Mouse (Mus musculus) CH12.LX (cell line): ENCODE measurements around the gene Nop2. TPM values are rescaled to one million over a fixed set of nuclear protein-coding genes. Genes with fewer than 3 reads are reported as not detected.

Experiments
- DNase-seq: peaks from one replicate; pipeline ENCODE4 v3.0.0-alpha.2; 2013; ENCODE audit errors: extremely low read depth
- H3K27ac ChIP-seq: 2 replicates; pipeline ENCODE4 v1.5.1; 2012; ENCODE audit warnings: low read depth, mild to moderate bottlenecking, control low read depth, moderate library complexity; ENCODE audit not compliant: insufficient read depth
- H3K27me3 ChIP-seq: replicated peaks from 2 replicates; pipeline ENCODE3; 2012; ENCODE audit warnings: inconsistent platforms
- H3K36me3 ChIP-seq, 2 experiments: replicated peaks in 1 of 2; 2 replicates each; pipeline versions ENCODE3 to v1.6.1; 2012; ENCODE audit warnings: inconsistent platforms in 1 of 2, low read length in 1 of 2, mild to moderate bottlenecking in 1 of 2, mixed read lengths in 1 of 2, moderate library complexity in 1 of 2; ENCODE audit not compliant: control insufficient read depth in 1 of 2, insufficient read depth in 1 of 2
- H3K4me1 ChIP-seq, 2 experiments: 2 replicates each; pipeline ENCODE4 v1.6.1; 2012; ENCODE audit warnings: inconsistent platforms in 1 of 2, moderate library complexity in 1 of 2; ENCODE audit not compliant: insufficient read depth in 2 of 2, control insufficient read depth in 1 of 2
- H3K4me2 ChIP-seq: 2 replicates; pipeline ENCODE4 v1.6.1; 2012; ENCODE audit warnings: low read depth, mild to moderate bottlenecking, control low read depth; ENCODE audit not compliant: poor library complexity, insufficient read depth, severe bottlenecking
- H3K4me3 ChIP-seq, 3 experiments: fragments of 150-350 bp in 1 of 3; sonication (generic) in 1 of 3; replicated peaks in 1 of 3; 2 replicates each; pipeline versions ENCODE3 to v1.5.1; 2011 to 2012; ENCODE audit warnings: low read depth in 2 of 3, low read length in 2 of 3, mild to moderate bottlenecking in 2 of 3, moderate library complexity in 2 of 3, control low read depth in 1 of 3, improper control_type of control experiment in 1 of 3, inconsistent platforms in 1 of 3, mixed read lengths in 1 of 3; ENCODE audit not compliant: poor library complexity in 1 of 3
- H3K79me2 ChIP-seq: replicated peaks from 2 replicates; pipeline ENCODE4 v1.6.1; 2012; ENCODE audit warnings: mild to moderate bottlenecking, moderate library complexity; ENCODE audit not compliant: control insufficient read depth, poor library complexity, insufficient read depth, severe bottlenecking; ENCODE audit errors: extremely low read depth
- H3K9ac ChIP-seq: 2 replicates; pipeline ENCODE4 v1.6.1; 2012; ENCODE audit warnings: low read depth, mild to moderate bottlenecking, control low read depth, moderate library complexity; ENCODE audit not compliant: insufficient read depth
- H3K9me3 ChIP-seq: replicated peaks from 2 replicates; pipeline ENCODE3; 2012; ENCODE audit warnings: low read length, inconsistent platforms, mixed read lengths
- BHLHE40 ChIP-seq: IDR thresholded peaks from 2 replicates; pipeline ENCODE4 v1.6.1; 2011; ENCODE audit warnings: mild to moderate bottlenecking, low read depth, low read length, improper control_type of control experiment
- ELF1 ChIP-seq: IDR thresholded peaks from 2 replicates; pipeline ENCODE4 v1.6.1; 2014; ENCODE audit warnings: low read depth, mild to moderate bottlenecking, inconsistent platforms, low read length, improper control_type of control experiment
- EP300 ChIP-seq: IDR thresholded peaks from 2 replicates; pipeline ENCODE4 v1.6.1; 2011; ENCODE audit warnings: low read length, improper control_type of control experiment
- ETS1 ChIP-seq: conservative IDR thresholded peaks from 2 replicates; pipeline ENCODE4 v1.6.1; 2012; ENCODE audit warnings: low read depth, mild to moderate bottlenecking, inconsistent platforms, low read length, improper control_type of control experiment, moderate library complexity
- HCFC1 ChIP-seq: IDR thresholded peaks from 2 replicates; pipeline ENCODE4 v1.6.1; 2012; ENCODE audit warnings: low read depth, mild to moderate bottlenecking, inconsistent platforms, low read length, improper control_type of control experiment
- IRF4 ChIP-seq: IDR thresholded peaks from 2 replicates; pipeline ENCODE4 v1.6.1; 2014; ENCODE audit warnings: low read depth, mild to moderate bottlenecking, inconsistent platforms, low read length, improper control_type of control experiment
- JUN ChIP-seq: IDR thresholded peaks from 2 replicates; pipeline ENCODE4 v1.6.1; 2011; ENCODE audit warnings: low read depth, mild to moderate bottlenecking, low read length, improper control_type of control experiment, moderate library complexity; ENCODE audit not compliant: insufficient read depth
- KAT2A ChIP-seq: IDR thresholded peaks from 2 replicates; pipeline ENCODE4 v1.6.1; 2012; ENCODE audit warnings: low read length, improper control_type of control experiment, inconsistent platforms; ENCODE audit not compliant: insufficient replicate concordance
- MAFK ChIP-seq: IDR thresholded peaks from 2 replicates; pipeline ENCODE4 v1.6.1; 2011; ENCODE audit warnings: low read length, improper control_type of control experiment; ENCODE audit not compliant: insufficient replicate concordance
- MAX ChIP-seq: IDR thresholded peaks from 2 replicates; pipeline ENCODE4 v1.6.1; 2011; ENCODE audit warnings: low read length, improper control_type of control experiment
- MAZ ChIP-seq: IDR thresholded peaks from 2 replicates; pipeline ENCODE4 v1.6.1; 2012; ENCODE audit warnings: low read depth, mild to moderate bottlenecking, inconsistent platforms, low read length, improper control_type of control experiment, moderate library complexity
- MEF2A ChIP-seq: IDR thresholded peaks from 2 replicates; pipeline ENCODE4 v1.6.1; 2014; ENCODE audit warnings: low read depth, mild to moderate bottlenecking, inconsistent platforms, low read length, improper control_type of control experiment, borderline replicate concordance
- MXI1 ChIP-seq: IDR thresholded peaks from 2 replicates; pipeline ENCODE4 v1.6.1; 2011; ENCODE audit warnings: mild to moderate bottlenecking, low read depth, low read length, improper control_type of control experiment
- MYC ChIP-seq: IDR thresholded peaks from 2 replicates; pipeline ENCODE4 v1.6.1; 2011; ENCODE audit warnings: low read depth, mild to moderate bottlenecking, improper control_type of control experiment, low read length
- NELFE ChIP-seq: IDR thresholded peaks from 2 replicates; pipeline ENCODE4 v1.6.1; 2011; ENCODE audit warnings: low read depth, low read length, improper control_type of control experiment
- NRF1 ChIP-seq: IDR thresholded peaks from 2 replicates; pipeline ENCODE4 v1.6.1; 2014; ENCODE audit warnings: low read depth, mild to moderate bottlenecking, inconsistent platforms, low read length, improper control_type of control experiment, moderate library complexity
- POLR2A ChIP-seq: IDR thresholded peaks from 2 replicates; pipeline ENCODE4 v1.6.1; 2011; ENCODE audit warnings: low read depth, mild to moderate bottlenecking, improper control_type of control experiment, low read length
- RAD21 ChIP-seq: IDR thresholded peaks from 2 replicates; pipeline ENCODE4 v1.6.1; 2011; ENCODE audit warnings: low read depth, mild to moderate bottlenecking, low read length, improper control_type of control experiment, moderate library complexity
- RCOR1 ChIP-seq: conservative IDR thresholded peaks from 2 replicates; pipeline ENCODE4 v1.6.1; 2012; ENCODE audit warnings: low read depth, mild to moderate bottlenecking, inconsistent platforms, low read length, improper control_type of control experiment
- SIN3A ChIP-seq: IDR thresholded peaks from 2 replicates; pipeline ENCODE4 v1.6.1; 2012; ENCODE audit warnings: low read length, improper control_type of control experiment, inconsistent platforms
- SMC3 ChIP-seq: IDR thresholded peaks from 2 replicates; pipeline ENCODE4 v1.6.1; 2011; ENCODE audit warnings: low read depth, low read length, improper control_type of control experiment
- TBP ChIP-seq: conservative IDR thresholded peaks from 2 replicates; pipeline ENCODE4 v1.6.1; 2011; ENCODE audit warnings: low read depth, low read length, improper control_type of control experiment
- TCF12 ChIP-seq: IDR thresholded peaks from 2 replicates; pipeline ENCODE4 v1.6.1; 2014; ENCODE audit warnings: low read depth, mild to moderate bottlenecking, inconsistent platforms, low read length, improper control_type of control experiment
- USF2 ChIP-seq: conservative IDR thresholded peaks from 2 replicates; pipeline ENCODE4 v1.6.1; 2011; ENCODE audit warnings: low read depth, low read length, improper control_type of control experiment
- ZC3H11A ChIP-seq: IDR thresholded peaks from 2 replicates; pipeline ENCODE4 v1.6.1; 2012; ENCODE audit warnings: low read depth, mild to moderate bottlenecking, inconsistent platforms, low read length, improper control_type of control experiment
- ZMIZ1 ChIP-seq: IDR thresholded peaks from 2 replicates; pipeline ENCODE4 v1.6.1; 2012; ENCODE audit warnings: low read depth, mild to moderate bottlenecking, inconsistent platforms, low read length, improper control_type of control experiment
- dilution Hi-C: fragments of 300-500 bp; cut with MboI; formaldehyde crosslinking; loops from 2 replicates; pipeline ENCODE4 v1.14.3; 2020; ENCODE audit warnings: low sequenced_read_pairs; ENCODE audit not compliant: extremely low pct_unique_long_range_greater_than_20kb, extremely low pct_ligation_motif_present
- in situ Hi-C: fragments of 300-500 bp; cut with MboI; formaldehyde crosslinking; loops from 3 replicates; pipeline ENCODE4 v1.14.3; 2019; ENCODE audit warnings: low sequenced_read_pairs, low pct_ligation_motif_present, low pct_unique_long_range_greater_than_20kb, mixed read lengths
- polyA plus RNA-seq: library from polyadenylated mRNA; unstranded; fragments of >175 nt; gene quantifications from 2 replicates; pipeline ENCODE4 v1.2.1, GENCODE M21; 2012; ENCODE audit warnings: low read depth; ENCODE audit not compliant: insufficient read length
- total RNA-seq, 2 experiments: library from RNA; depleted of rRNA; stranded (reverse); fragments of 300-350 nt in 1 of 2; fragments of >200 nt in 1 of 2; gene quantifications; 2 replicates each; pipeline ENCODE4 v1.2.3; 2012 to 2014

Gene Nop2
- total and polyA plus RNA-seq, 3 experiments: 128 to 175 (median 154) TPM

DNA sequence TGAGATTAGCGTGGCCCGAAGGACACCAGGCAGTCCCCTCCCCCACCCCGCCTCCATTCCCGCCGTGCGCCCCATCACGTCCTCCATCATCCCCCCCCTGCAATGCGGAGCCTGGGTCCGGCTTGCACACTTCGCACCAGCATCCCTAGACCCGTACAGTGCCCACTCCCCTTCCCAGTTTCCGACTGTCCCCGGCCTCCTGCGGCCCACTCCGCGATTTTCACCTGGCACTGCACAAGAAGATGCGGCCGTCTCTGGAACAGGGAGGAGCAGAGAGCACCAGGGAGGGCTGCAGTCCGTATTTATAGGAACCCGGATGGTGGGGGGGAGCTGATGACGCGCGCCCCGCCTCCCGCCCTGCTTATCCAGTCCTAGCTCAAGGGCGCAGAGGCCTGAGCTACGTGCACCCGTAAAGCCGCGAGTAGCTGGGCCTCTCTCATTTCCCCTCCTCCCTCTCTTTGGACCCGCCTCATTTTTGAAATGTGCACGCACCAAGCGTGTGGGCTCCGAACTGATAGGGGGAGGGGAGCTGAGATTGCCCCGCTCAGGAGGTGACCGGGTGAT, 33.7 kb downstream of the Nop2 start (continued):
- TF ChIP-seq ZMIZ1 (peak; percentile 100), BHLHE40 (peak; percentile 87), ETS1 (peak; percentile 43; the same call in 1 of the 2 replicates), MAFK (no peak), RAD21 (no peak), USF2 (no peak), EP300 (no peak), IRF4 (peak; percentile 69), MEF2A (peak; percentile 76)

DNA sequence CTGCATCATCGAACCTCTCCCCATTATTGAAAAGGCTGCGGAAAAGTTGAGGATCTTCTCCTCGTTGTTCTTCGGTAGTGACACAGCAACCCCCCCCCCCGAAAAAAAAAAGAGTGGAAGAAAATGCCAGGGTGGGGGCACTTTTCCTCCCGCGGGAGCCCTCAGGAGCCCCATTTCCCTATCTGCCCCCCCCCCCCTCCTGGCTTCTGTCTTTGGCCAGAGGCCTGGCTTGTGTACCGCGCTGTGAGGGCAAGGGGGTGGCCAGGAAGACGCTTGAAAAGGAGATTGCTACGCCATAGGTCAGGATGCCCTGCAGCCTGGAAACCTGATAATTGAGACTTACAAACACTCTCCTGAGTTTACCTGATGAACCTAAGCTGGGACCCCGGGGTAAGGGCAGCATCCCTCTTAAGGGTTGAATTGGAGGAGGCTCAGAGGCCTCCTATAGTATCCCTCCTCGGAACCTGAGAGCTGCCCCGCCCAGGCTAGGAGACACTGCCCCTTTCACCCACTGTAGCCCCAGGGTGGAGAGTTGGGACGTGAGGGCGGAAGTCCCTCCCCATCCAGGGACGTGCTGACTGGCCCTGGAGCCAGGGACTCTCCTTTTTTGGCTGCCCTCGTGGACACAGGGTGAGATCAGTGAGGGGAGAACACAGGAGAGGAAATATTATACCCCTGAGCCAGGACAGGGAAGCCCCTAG, 34.5 kb downstream of the Nop2 start, which contains the start of gene Gapdh:
Gapdh (minus strand) TSS at position 417 of the 701 bp plus-strand sequence.
- dilution Hi-C loops (no loop called here), in situ Hi-C loops (no loop called here)
- Histone ChIP-seq H3K4me3 (peak within 1 kb of the TSS; percentile 75 to 100 (median 87)), H3K4me1 (peaks cover 11 to 28% of the 10 kb centered on the region in 2 experiments), H3K9ac (peak within 1 kb of the TSS; percentile 90), H3K4me2 (peak within 1 kb of the TSS; percentile 81), H3K36me3 (peaks cover 59 to 71% of the 10 kb centered on the region in 2 experiments), H3K27me3 (no peaks in the 10 kb centered on the region), H3K79me2 (peaks cover 21% of the 10 kb centered on the region), H3K27ac (peak within 1 kb of the TSS; percentile 83), H3K9me3 (no peaks in the 10 kb centered on the region)
- TF ChIP-seq SMC3 (no peak), RCOR1 (peak; percentile 11; the same call in 1 of the 2 replicates), MXI1 (peak; percentile 22; the same call in 1 of the 2 replicates), SIN3A (peak; percentile 61; the same call in 1 of the 2 replicates), ELF1 (peak; percentile 82), HCFC1 (peak; percentile 56; the same call in 1 of the 2 replicates), JUN (no peak), ZMIZ1 (0 out of 2 replicates have a peak, but pooled peaks have one; percentile 27), MAZ (no peak), TBP (peak; percentile 14; the same call in 1 of the 2 replicates), TCF12 (peak; percentile 75; the same call in 1 of the 2 replicates), ZC3H11A (no peak), POLR2A (peak; percentile 74; the same call in 1 of the 2 replicates), MYC (peak; percentile 73; the same call in 1 of the 2 replicates), NELFE (peak; percentile 64), NRF1 (0 out of 2 replicates have a peak, but pooled peaks have one; percentile 23), MAX (peak; percentile 59; the same call in 1 of the 2 replicates), KAT2A (no peak)
- peak; percentile 81 for DNase-seq
